Mouse (Mus musculus) megakaryocyte, embryonic 14.5 days (primary cell): Measurements from ENCODE around the gene Cpne7.

ENCODE experiments used
- FLI1 ChIP-seq: IDR thresholded peaks from 2 replicates; pipeline ENCODE4 v1.6.1; 2012; ENCODE audit warnings: low read length, inconsistent platforms, mixed read lengths
- GATA1 ChIP-seq: IDR thresholded peaks from 3 replicates; pipeline ENCODE4 v1.6.1; 2012; ENCODE audit warnings: mixed read lengths, low read length, inconsistent platforms, borderline replicate concordance

- TF ChIP-seq GATA1 (no peak), FLI1 (no peak)
Measured at GRCm38 (mm10) chr8:123138741-123139140, 21.6 kb downstream of the Cpne7 start.
